Mouse (Mus musculus) liver, adult 2 months (tissue): Measurements from ENCODE around the gene Pramef20.
"Not testable (repeated sequence)": the region's sequence is repeated elsewhere in the genome, so short reads cannot be mapped to it uniquely, and the experiment has no call there.

Experiments used
- CTCF ChIP-seq: fragments of 200-500 bp; IDR thresholded peaks from 2 replicates; pipeline ENCODE4 v1.5.1; 2011; ENCODE audit warnings: low read depth, low read length, control low read depth
- POLR2A ChIP-seq: fragments of 200-500 bp; IDR thresholded peaks from 2 replicates; pipeline ENCODE4 v1.6.1; 2011; ENCODE audit warnings: low read length, control low read depth; ENCODE audit not compliant: insufficient read depth; ENCODE audit errors: extremely low read depth

DNA sequence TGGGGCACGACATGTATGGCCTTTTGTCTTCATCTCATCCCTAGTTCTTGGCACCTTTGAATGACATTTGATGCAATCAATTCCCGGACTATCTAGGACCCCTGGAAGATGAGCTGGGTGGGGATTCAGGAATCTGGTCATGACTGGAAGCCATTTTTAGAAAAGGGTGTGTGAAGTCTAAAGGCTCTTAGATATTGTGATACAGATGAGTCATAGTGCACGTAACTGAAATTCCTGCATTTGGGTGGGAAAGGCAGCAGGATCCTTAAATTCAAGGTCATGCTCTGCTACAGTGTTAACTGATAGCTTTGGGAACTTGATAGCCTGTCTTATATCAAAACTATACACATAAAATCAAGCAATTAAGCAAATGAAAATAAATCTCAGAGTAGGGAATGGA is 41.9 kb downstream of the Pramef20 start:
- not testable (repeated sequence) for TF ChIP-seq CTCF, POLR2A
